Mouse (Mus musculus): Measurements from ENCODE around the gene Sdsl. TPM values are rescaled to one million over a fixed set of nuclear protein-coding genes. Genes with fewer than 3 reads are reported as not detected.

The Sdsl gene
- polyA plus RNA-seq, 1 experiment, result 10.0 TPM

DNA sequence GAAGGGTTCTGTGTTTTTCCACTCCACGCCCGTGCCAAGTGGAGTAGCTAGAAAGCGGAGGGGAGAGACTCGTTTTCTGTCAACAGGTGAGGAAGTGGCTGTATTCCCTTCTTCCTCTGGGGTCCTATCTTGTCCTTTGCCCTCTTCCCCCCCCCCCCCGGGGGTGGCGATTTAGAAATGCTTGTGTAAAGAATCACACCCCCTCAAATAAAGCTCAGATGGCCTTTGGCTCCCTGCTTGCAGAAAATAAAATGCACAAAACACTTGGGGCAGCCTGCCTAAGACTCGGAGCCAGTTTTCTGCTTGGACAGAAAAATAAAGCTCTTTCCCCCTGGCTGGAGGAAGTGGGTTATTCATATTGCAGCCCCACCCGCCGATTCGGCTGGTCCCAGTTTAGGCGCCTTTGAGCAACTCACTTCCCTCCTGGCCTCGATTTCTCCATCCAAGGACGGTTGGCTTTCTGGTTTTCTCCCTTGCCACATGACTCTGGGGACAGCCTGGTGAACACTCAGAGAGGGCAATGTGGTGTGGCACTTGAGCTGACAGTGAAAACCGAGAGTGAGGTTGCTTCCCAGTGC is 39.1 kb upstream of the Sdsl start:
- H3K4me1 ChIP-seq (ENCODE audit: control insufficient read depth, insufficient read depth, low read length), result peaks cover 33% of the 10 kb centered on the region
- TF ChIP-seq POLR2A (IDR thresholded peaks at IDR 0.05; ENCODE audit: low read depth, low read length) (no peak), CTCF (conservative IDR thresholded peaks at IDR 0.05; ENCODE audit: insufficient read depth, insufficient read length, low read depth, low read length) (no peak)
- WGBS, result 6% methylated on average over 14 of the region's 14 CpGs
- peak overlapping the region; percentile 83 for H3K4me3 ChIP-seq (ENCODE audit: insufficient read depth, low read depth, low read length)
- H3K27me3 ChIP-seq (replicated peaks; ENCODE audit: control insufficient read depth, insufficient read depth, low read length), result no peaks in the 10 kb centered on the region
- peak; percentile 36 for DNase-seq
- no peaks in the 10 kb centered on the region for H3K36me3 ChIP-seq (ENCODE audit: control insufficient read depth, insufficient read depth, low read length)
- peak overlapping the region; percentile 87 for H3K27ac ChIP-seq (ENCODE audit: insufficient read depth, low read depth, low read length)

GRCm38 (mm10) chr5:120510982-120511642 is 38.5 kb upstream of the Sdsl start, which contains the start of gene Slc8b1:
Gene Slc8b1 (plus strand): TSS chr5:120511168.
- peak; percentile 98 for DNase-seq
- Histone ChIP-seq H3K4me3 (ENCODE audit: insufficient read depth, low read depth, low read length) (peak within 1 kb of the TSS; percentile 83), H3K36me3 (ENCODE audit: control insufficient read depth, insufficient read depth, low read length) (no peaks in the 10 kb centered on the region), H3K4me1 (ENCODE audit: control insufficient read depth, insufficient read depth, low read length) (peaks cover 27% of the 10 kb centered on the region), H3K27me3 (replicated peaks; ENCODE audit: control insufficient read depth, insufficient read depth, low read length) (no peaks in the 10 kb centered on the region), H3K27ac (ENCODE audit: insufficient read depth, low read depth, low read length) (peak within 1 kb of the TSS; percentile 87)
- TF ChIP-seq POLR2A (IDR thresholded peaks at IDR 0.05; ENCODE audit: low read depth, low read length) (peak; percentile 17), CTCF (conservative IDR thresholded peaks at IDR 0.05; ENCODE audit: insufficient read depth, insufficient read length, low read depth, low read length) (no peak)
- WGBS, result under 1% methylated on average over 36 of the region's 36 CpGs

- H3K4me1 ChIP-seq (ENCODE audit: control insufficient read depth, insufficient read depth, low read length), result peaks cover 12% of the 10 kb centered on the region
- H3K36me3 ChIP-seq (ENCODE audit: control insufficient read depth, insufficient read depth, low read length), result no peaks in the 10 kb centered on the region
- H3K27me3 ChIP-seq (replicated peaks; ENCODE audit: control insufficient read depth, insufficient read depth, low read length), result no peaks in the 10 kb centered on the region
- H3K4me3 ChIP-seq (ENCODE audit: insufficient read depth, low read depth, low read length), result no peak overlapping the region
- WGBS, result 75% methylated on average over 4 of the region's 4 CpGs
- no peak for DNase-seq
- no peak overlapping the region for H3K27ac ChIP-seq (ENCODE audit: insufficient read depth, low read depth, low read length)
- TF ChIP-seq CTCF (conservative IDR thresholded peaks at IDR 0.05; ENCODE audit: insufficient read depth, insufficient read length, low read depth, low read length) (no peak), POLR2A (IDR thresholded peaks at IDR 0.05; ENCODE audit: low read depth, low read length) (no peak)
Measured at GRCm38 (mm10) chr5:120507311-120507710, 34.7 kb upstream of the Sdsl start.

DNA sequence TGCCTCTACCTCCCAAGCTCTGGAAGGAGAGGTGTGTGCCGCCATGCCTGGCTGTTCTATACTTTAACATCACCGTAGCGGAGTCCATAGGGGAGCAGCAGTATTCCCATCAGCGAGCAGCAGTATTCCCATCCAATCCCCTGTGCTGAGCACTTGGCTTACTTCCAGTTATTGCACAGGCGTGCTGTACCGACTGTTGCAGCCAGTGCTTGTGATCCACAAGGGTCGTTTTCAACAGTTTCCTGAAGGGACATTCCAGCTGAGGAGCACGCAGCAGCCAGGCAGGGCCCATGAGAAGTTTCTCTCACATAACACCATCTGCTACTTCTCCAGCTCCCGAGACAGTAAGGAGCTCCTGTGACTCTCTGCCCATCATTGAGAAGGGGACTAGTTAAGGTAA is 33.9 kb upstream of the Sdsl start:
- TF ChIP-seq CTCF (conservative IDR thresholded peaks at IDR 0.05; ENCODE audit: insufficient read depth, insufficient read length, low read depth, low read length), result no peak
- TF ChIP-seq POLR2A (IDR thresholded peaks at IDR 0.05; ENCODE audit: low read depth, low read length), result no peak
- Histone ChIP-seq H3K4me3 (ENCODE audit: insufficient read depth, low read depth, low read length) (no peak overlapping the region), H3K27ac (ENCODE audit: insufficient read depth, low read depth, low read length) (no peak overlapping the region), H3K4me1 (ENCODE audit: control insufficient read depth, insufficient read depth, low read length) (peaks cover 10% of the 10 kb centered on the region), H3K27me3 (replicated peaks; ENCODE audit: control insufficient read depth, insufficient read depth, low read length) (no peaks in the 10 kb centered on the region), H3K36me3 (ENCODE audit: control insufficient read depth, insufficient read depth, low read length) (no peaks in the 10 kb centered on the region)
- DNase-seq, result no peak
- 59% methylated on average over 9 of the region's 9 CpGs for WGBS

DNA sequence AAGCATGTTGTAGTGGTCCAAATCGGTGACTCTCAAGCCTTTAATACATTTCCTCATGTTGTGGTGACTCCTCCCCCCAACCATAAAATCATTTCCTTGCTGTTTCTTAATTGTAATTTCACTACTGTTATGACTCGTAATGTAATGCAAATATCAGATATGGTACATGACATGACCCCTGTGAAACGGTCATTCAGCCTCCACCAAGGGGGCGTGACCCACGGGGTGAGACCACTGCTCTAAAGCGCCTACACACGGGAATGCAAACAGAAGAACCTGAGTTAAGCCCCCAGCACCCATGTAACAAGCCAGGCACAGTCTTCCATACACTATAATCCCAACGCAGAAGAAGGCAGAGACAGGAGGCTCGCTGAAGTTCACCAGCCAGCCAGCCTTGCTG is 33.2 kb upstream of the Sdsl start:
- no peak overlapping the region for H3K27ac ChIP-seq (ENCODE audit: insufficient read depth, low read depth, low read length)
- TF ChIP-seq POLR2A (IDR thresholded peaks at IDR 0.05; ENCODE audit: low read depth, low read length), result no peak
- TF ChIP-seq CTCF (conservative IDR thresholded peaks at IDR 0.05; ENCODE audit: insufficient read depth, insufficient read length, low read depth, low read length), result no peak
- no peaks in the 10 kb centered on the region for H3K36me3 ChIP-seq (ENCODE audit: control insufficient read depth, insufficient read depth, low read length)
- WGBS, result 67% methylated on average over 9 of the region's 9 CpGs
- H3K27me3 ChIP-seq (replicated peaks; ENCODE audit: control insufficient read depth, insufficient read depth, low read length), result no peaks in the 10 kb centered on the region
- DNase-seq, result no peak
- no peak overlapping the region for H3K4me3 ChIP-seq (ENCODE audit: insufficient read depth, low read depth, low read length)
- peaks cover 10% of the 10 kb centered on the region for H3K4me1 ChIP-seq (ENCODE audit: control insufficient read depth, insufficient read depth, low read length)

DNA sequence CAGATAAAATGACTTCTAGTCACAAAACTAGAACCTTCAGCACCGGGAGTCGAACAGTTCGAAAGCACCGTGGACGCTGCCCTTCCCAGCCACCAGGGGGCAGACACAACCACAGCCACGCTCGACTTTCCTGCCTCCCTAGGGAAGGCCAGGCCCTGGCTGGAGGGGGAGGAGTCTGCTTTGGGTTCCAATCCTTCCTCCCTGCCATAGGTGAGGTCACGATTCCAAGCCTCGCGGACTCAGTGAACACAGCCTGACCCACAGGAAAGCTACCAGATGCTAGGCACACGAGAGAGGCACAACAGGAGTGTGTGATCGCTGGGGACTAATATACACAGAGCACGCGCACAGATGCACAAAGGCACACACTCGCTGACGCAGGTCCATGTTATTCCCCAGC is 32.8 kb upstream of the Sdsl start:
- Histone ChIP-seq H3K27me3 (replicated peaks; ENCODE audit: control insufficient read depth, insufficient read depth, low read length) (no peaks in the 10 kb centered on the region), H3K36me3 (ENCODE audit: control insufficient read depth, insufficient read depth, low read length) (no peaks in the 10 kb centered on the region), H3K4me3 (ENCODE audit: insufficient read depth, low read depth, low read length) (no peak overlapping the region), H3K4me1 (ENCODE audit: control insufficient read depth, insufficient read depth, low read length) (peaks cover 10% of the 10 kb centered on the region), H3K27ac (ENCODE audit: insufficient read depth, low read depth, low read length) (no peak overlapping the region)
- WGBS, result 20% methylated on average over 16 of the region's 16 CpGs
- DNase-seq, result peak; percentile 87
- TF ChIP-seq CTCF (conservative IDR thresholded peaks at IDR 0.05; ENCODE audit: insufficient read depth, insufficient read length, low read depth, low read length) (peak; percentile 94), POLR2A (IDR thresholded peaks at IDR 0.05; ENCODE audit: low read depth, low read length) (no peak)

DNA sequence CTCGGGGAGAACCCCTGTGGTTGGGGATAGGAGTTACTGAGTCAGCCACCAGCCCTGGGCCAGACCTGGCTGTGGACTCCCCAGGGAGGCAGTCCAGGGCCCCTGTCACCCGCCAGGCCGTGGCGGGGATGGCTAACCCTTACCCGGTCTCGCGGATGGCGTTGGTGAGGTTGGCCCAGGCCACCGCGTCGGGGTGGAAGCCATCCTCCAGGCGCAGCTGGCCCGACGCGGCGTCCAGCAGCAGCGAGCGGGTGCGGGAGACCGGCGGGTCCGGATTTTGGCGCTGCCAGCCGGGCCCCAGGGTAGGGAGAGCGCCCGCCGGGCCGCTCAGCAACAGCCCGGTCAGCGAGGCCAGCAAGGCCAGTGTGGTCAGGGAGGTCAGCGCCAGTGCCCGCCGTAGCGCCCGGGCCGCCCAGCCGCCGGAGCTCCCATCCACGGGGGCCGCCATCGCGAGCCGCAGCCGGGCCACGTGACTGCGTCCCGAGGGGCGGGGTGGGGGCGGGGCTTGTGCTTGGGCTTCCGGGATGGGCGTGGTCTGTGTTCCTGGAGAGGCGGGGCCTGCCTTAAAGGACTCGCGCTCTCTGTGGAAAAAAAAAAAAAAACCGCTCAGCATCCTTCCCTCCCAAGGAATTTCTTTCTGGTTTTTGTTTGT is 30.7 kb upstream of the Sdsl start, which contains the start of gene Plbd2:
TSS of gene Plbd2 (minus strand) at position 482 of the 652 bp plus-strand sequence.
- no peak for TF ChIP-seq CTCF (conservative IDR thresholded peaks at IDR 0.05; ENCODE audit: insufficient read depth, insufficient read length, low read depth, low read length)
- no peak for TF ChIP-seq POLR2A (IDR thresholded peaks at IDR 0.05; ENCODE audit: low read depth, low read length)
- H3K4me1 ChIP-seq (ENCODE audit: control insufficient read depth, insufficient read depth, low read length), result peaks cover 10% of the 10 kb centered on the region
- peak within 1 kb of the TSS; percentile 90 for H3K4me3 ChIP-seq (ENCODE audit: insufficient read depth, low read depth, low read length)
- H3K27me3 ChIP-seq (replicated peaks; ENCODE audit: control insufficient read depth, insufficient read depth, low read length), result no peaks in the 10 kb centered on the region
- 1% methylated on average over 54 of the region's 55 CpGs for WGBS
- no peaks in the 10 kb centered on the region for H3K36me3 ChIP-seq (ENCODE audit: control insufficient read depth, insufficient read depth, low read length)
- H3K27ac ChIP-seq (ENCODE audit: insufficient read depth, low read depth, low read length), result peak within 1 kb of the TSS; percentile 33; the same call in 1 of the 2 replicates
- DNase-seq, result peak; percentile 89

Data from kidney, adult 2 months (tissue).